In genomic region chr16:28407892-28408291, GRCm38 (mm10) we compare ENCODE assay signal across 25 mouse cellular contexts.
A peak's percentile ranks its signal among the peaks of the same experiment; 100 is the strongest.
DNase-seq lines count a peak whose midpoint lies in the region; ATAC-seq and TF ChIP-seq lines count a peak whose summit lies in the region.
"Had no signal": no experiment of that assay in that cellular context is flagged by ENCODE, and none has a peak within 500 bp of the region (broad histone marks: within the 10 kb centered on the region; RNA-seq: fewer than 3 reads in every experiment).

No protein-coding gene starts in this region.

- H3K4me1 ChIP-seq in forebrain, embryonic 14.5 days (ENCODE audit: control insufficient read depth, insufficient read depth, low read length), result no peaks in the 10 kb centered on the region
- H3K4me1 ChIP-seq in forebrain, embryonic 10.5 days, result no peaks in the 10 kb centered on the region
- H3K4me1 ChIP-seq in hindbrain, postnatal 0 days (ENCODE audit: insufficient read depth, low read length), result no peaks in the 10 kb centered on the region; the same call in none of the 2 replicates
- no peaks in the 10 kb centered on the region; the same call in 1 of the 2 replicates for H3K4me1 ChIP-seq in hindbrain, embryonic 14.5 days (replicated peaks; ENCODE audit: control insufficient read depth, insufficient read depth, low read length)
- peaks cover 8% of the 10 kb centered on the region; the same call in 1 of the 2 replicates for H3K4me1 ChIP-seq in midbrain, embryonic 15.5 days
- no peaks in the 10 kb centered on the region for H3K4me1 ChIP-seq in midbrain, postnatal 0 days (ENCODE audit: insufficient read depth, low read length)
- peaks cover 10% of the 10 kb centered on the region for H3K4me1 ChIP-seq in olfactory bulb, adult 2 months (ENCODE audit: control insufficient read depth, insufficient read depth, low read length)
- H3K4me1 ChIP-seq: heart, embryonic 12.5 days; heart, embryonic 15.5 days; hindbrain, embryonic 12.5 days; intestine, embryonic 15.5 days had no signal

- no peak overlapping the region for H3K9ac ChIP-seq in forebrain, embryonic 14.5 days (ENCODE audit: low read length)
- H3K9ac ChIP-seq in hindbrain, postnatal 0 days (replicated peaks; ENCODE audit: low read length), result no peak overlapping the region
- H3K9ac ChIP-seq in hindbrain, embryonic 14.5 days, result no peak overlapping the region
- H3K9ac ChIP-seq in midbrain, embryonic 15.5 days, result no peak overlapping the region
- H3K9ac ChIP-seq in midbrain, postnatal 0 days (replicated peaks; ENCODE audit: low read length, poor library complexity, severe bottlenecking), result no peak overlapping the region
- H3K9ac ChIP-seq: forebrain, embryonic 15.5 days; heart, embryonic 12.5 days; heart, embryonic 15.5 days; hindbrain, embryonic 12.5 days; intestine, embryonic 15.5 days had no signal

- 74% methylated on average over 2 of the region's 2 CpGs for WGBS in forebrain, embryonic 14.5 days
- 72% methylated on average over 2 of the region's 2 CpGs for WGBS in forebrain, embryonic 10.5 days
- 48% methylated on average over 2 of the region's 2 CpGs for WGBS in hindbrain, postnatal 0 days
- 54% methylated on average over 2 of the region's 2 CpGs for WGBS in hindbrain, embryonic 14.5 days
- WGBS in midbrain, embryonic 15.5 days, result 40% methylated on average over 2 of the region's 2 CpGs
- 50% methylated on average over 2 of the region's 2 CpGs for WGBS in midbrain, postnatal 0 days
- 52% methylated on average over 2 of the region's 2 CpGs for WGBS in olfactory bulb, adult 2 months

- no peaks in the 10 kb centered on the region for H3K9me3 ChIP-seq in forebrain, embryonic 14.5 days (replicated peaks; ENCODE audit: control insufficient read depth, low read length)
- H3K9me3 ChIP-seq in forebrain, embryonic 10.5 days, result no peaks in the 10 kb centered on the region
- H3K9me3 ChIP-seq in hindbrain, postnatal 0 days (ENCODE audit: low read length), result no peaks in the 10 kb centered on the region
- H3K9me3 ChIP-seq in hindbrain, embryonic 14.5 days (ENCODE audit: control insufficient read depth, low read length), result no peaks in the 10 kb centered on the region
- H3K9me3 ChIP-seq in midbrain, embryonic 15.5 days, result no peaks in the 10 kb centered on the region
- H3K9me3 ChIP-seq in midbrain, postnatal 0 days (ENCODE audit: low read length), result no peaks in the 10 kb centered on the region
- H3K9me3 ChIP-seq: forebrain, embryonic 15.5 days; G1E; heart, embryonic 12.5 days; heart, embryonic 15.5 days; hindbrain, embryonic 12.5 days; intestine, embryonic 15.5 days had no signal

- no peaks in the 10 kb centered on the region for H3K36me3 ChIP-seq in forebrain, embryonic 14.5 days (ENCODE audit: control insufficient read depth, insufficient read depth, low read length)
- no peaks in the 10 kb centered on the region for H3K36me3 ChIP-seq in forebrain, embryonic 10.5 days (replicated peaks)
- H3K36me3 ChIP-seq in hindbrain, postnatal 0 days (ENCODE audit: insufficient read depth, low read length), result no peaks in the 10 kb centered on the region
- H3K36me3 ChIP-seq in hindbrain, embryonic 14.5 days (replicated peaks; ENCODE audit: control insufficient read depth, insufficient read depth), result no peaks in the 10 kb centered on the region
- no peaks in the 10 kb centered on the region for H3K36me3 ChIP-seq in midbrain, embryonic 15.5 days (replicated peaks)
- H3K36me3 ChIP-seq in midbrain, postnatal 0 days (ENCODE audit: insufficient read depth, low read length), result no peaks in the 10 kb centered on the region
- H3K36me3 ChIP-seq: forebrain, embryonic 15.5 days; G1E; heart, embryonic 12.5 days; heart, embryonic 15.5 days; hindbrain, embryonic 12.5 days; intestine, embryonic 15.5 days had no signal

- no peaks in the 10 kb centered on the region for H3K27me3 ChIP-seq in forebrain, embryonic 14.5 days (replicated peaks; ENCODE audit: control insufficient read depth, insufficient read depth, low read length)
- no peaks in the 10 kb centered on the region for H3K27me3 ChIP-seq in forebrain, embryonic 10.5 days (ENCODE audit: poor library complexity, severe bottlenecking)
- H3K27me3 ChIP-seq in hindbrain, postnatal 0 days (ENCODE audit: insufficient read depth, low read length), result no peaks in the 10 kb centered on the region
- no peaks in the 10 kb centered on the region for H3K27me3 ChIP-seq in hindbrain, embryonic 14.5 days (ENCODE audit: control insufficient read depth, insufficient read depth, low read length)
- H3K27me3 ChIP-seq in midbrain, embryonic 15.5 days (replicated peaks), result no peaks in the 10 kb centered on the region
- no peaks in the 10 kb centered on the region for H3K27me3 ChIP-seq in midbrain, postnatal 0 days (ENCODE audit: insufficient read depth, low read length)
- H3K27me3 ChIP-seq: CH12.LX; forebrain, embryonic 15.5 days; heart, embryonic 12.5 days; heart, embryonic 15.5 days; hindbrain, embryonic 12.5 days; intestine, embryonic 15.5 days had no signal

- no peak for TF ChIP-seq CTCF in hindbrain, postnatal 0 days (IDR thresholded peaks at IDR 0.05; ENCODE audit: low read depth)
- TF ChIP-seq CTCF in midbrain, postnatal 0 days (IDR thresholded peaks at IDR 0.05), result no peak
- TF ChIP-seq CTCF in olfactory bulb, adult 2 months (IDR thresholded peaks at IDR 0.05; ENCODE audit: insufficient read depth, low read depth, low read length), result no peak

- DNase-seq in forebrain, embryonic 14.5 days (ENCODE audit: low spot score), result no peak
- no peak for DNase-seq in forebrain, embryonic 10.5 days (ENCODE audit: extremely low spot score, low spot score)
- no peak for DNase-seq in hindbrain, postnatal 0 days (ENCODE audit: low spot score)
- no peak for DNase-seq in hindbrain, embryonic 14.5 days (ENCODE audit: low spot score)
- DNase-seq in midbrain, postnatal 0 days (ENCODE audit: low spot score), result no peak
- DNase-seq: adrenal gland, postnatal 10 days; adrenal gland, postnatal 36 days; B cell, adult 2 months; cerebellum, adult 11 months; cerebellum, adult 9-10 months; cerebellum, postnatal 14 days; gastrocnemius, postnatal 25 days; heart, adult 18-20 months; heart, postnatal 10 days; heart, postnatal 36 days had no signal

- no peak overlapping the region for H3K4me3 ChIP-seq in forebrain, embryonic 14.5 days (ENCODE audit: low read depth, low read length)
- no peak overlapping the region for H3K4me3 ChIP-seq in forebrain, embryonic 10.5 days
- no peak overlapping the region for H3K4me3 ChIP-seq in hindbrain, postnatal 0 days (ENCODE audit: low read length)
- H3K4me3 ChIP-seq in hindbrain, embryonic 14.5 days (replicated peaks; ENCODE audit: low read length), result no peak overlapping the region
- no peak overlapping the region for H3K4me3 ChIP-seq in midbrain, embryonic 15.5 days
- H3K4me3 ChIP-seq in midbrain, postnatal 0 days (ENCODE audit: low read depth, low read length), result no peak overlapping the region
- no peak overlapping the region for H3K4me3 ChIP-seq in olfactory bulb, adult 2 months (ENCODE audit: insufficient read depth, low read depth, low read length)
- H3K4me3 ChIP-seq: forebrain, embryonic 15.5 days; heart, embryonic 12.5 days; heart, embryonic 15.5 days; hindbrain, embryonic 12.5 days; intestine, embryonic 15.5 days had no signal

- ATAC-seq in forebrain, embryonic 14.5 days, result 0 out of 2 replicates have a peak, but pooled peaks have one; percentile 20
- peak; percentile 53; the same call in 1 of the 2 replicates for ATAC-seq in hindbrain, postnatal 0 days
- ATAC-seq in hindbrain, embryonic 14.5 days (ENCODE audit: low FRiP score), result no peak
- peak; percentile 51 for ATAC-seq in midbrain, embryonic 15.5 days (replicated peaks)
- ATAC-seq in midbrain, postnatal 0 days (ENCODE audit: low FRiP score), result no peak
- ATAC-seq: forebrain, embryonic 15.5 days; intestine, embryonic 15.5 days; Patski had no signal

- TF ChIP-seq POLR2A in olfactory bulb, adult 2 months (IDR thresholded peaks at IDR 0.05; ENCODE audit: insufficient read depth, low read depth, low read length), result no peak

- no peak overlapping the region for H3K4me2 ChIP-seq in forebrain, embryonic 14.5 days (ENCODE audit: low read length)
- no peak overlapping the region for H3K4me2 ChIP-seq in hindbrain, postnatal 0 days (ENCODE audit: low read depth, low read length)
- no peak overlapping the region for H3K4me2 ChIP-seq in hindbrain, embryonic 14.5 days (replicated peaks)
- H3K4me2 ChIP-seq in midbrain, embryonic 15.5 days, result no peak overlapping the region
- no peak overlapping the region for H3K4me2 ChIP-seq in midbrain, postnatal 0 days (ENCODE audit: low read depth, low read length, poor library complexity, severe bottlenecking)
- H3K4me2 ChIP-seq: forebrain, embryonic 15.5 days; heart, embryonic 12.5 days; heart, embryonic 15.5 days; hindbrain, embryonic 12.5 days; intestine, embryonic 15.5 days had no signal

- no peak overlapping the region for H3K27ac ChIP-seq in forebrain, embryonic 14.5 days (ENCODE audit: low read depth, low read length)
- H3K27ac ChIP-seq in forebrain, embryonic 10.5 days, result no peak overlapping the region
- H3K27ac ChIP-seq in hindbrain, postnatal 0 days, result no peak overlapping the region
- no peak overlapping the region for H3K27ac ChIP-seq in hindbrain, embryonic 14.5 days
- no peak overlapping the region for H3K27ac ChIP-seq in midbrain, embryonic 15.5 days
- H3K27ac ChIP-seq in midbrain, postnatal 0 days (ENCODE audit: low read depth, low read length), result no peak overlapping the region
- H3K27ac ChIP-seq in olfactory bulb, adult 2 months (ENCODE audit: insufficient read depth, low read depth, low read length), result peak overlapping the region; percentile 82
- H3K27ac ChIP-seq: forebrain, embryonic 15.5 days; heart, embryonic 15.5 days; hindbrain, embryonic 12.5 days; intestine, embryonic 15.5 days had no signal

Comparison
In these comparisons a context has a peak if more than half of its experiments do, and no peak if none do; other contexts are left out.
1. ATAC-seq: peak in forebrain, embryonic 14.5 days (single experiment), hindbrain, postnatal 0 days (single experiment) and midbrain, embryonic 15.5 days (single experiment); none in hindbrain, embryonic 14.5 days (single experiment) and midbrain, postnatal 0 days (single experiment).